Mouse (Mus musculus) lung, embryonic 14.5 days (tissue): ENCODE measurements around the gene Prkce. TPM values are rescaled to one million over a fixed set of nuclear protein-coding genes. Genes with fewer than 3 reads are reported as not detected.
A peak's percentile ranks its signal among the peaks of the same experiment; 100 is the strongest.

Experiments
- ATAC-seq: fragments of 200-750 bp; cut with Nextera tagmentation; 2 replicates; pipeline ENCODE4 v1.8.0; 2017; ENCODE audit warnings: mild to moderate bottlenecking, moderate TSS enrichment, moderate library complexity; ENCODE audit not compliant: insufficient read depth
- DNase-seq: peaks from one replicate; pipeline ENCODE4 v3.0.0-alpha.2; 2015
- H3K27ac ChIP-seq: fragments of 300-500 bp; sonication (generic); 2 replicates; pipeline ENCODE4 v1.5.1; 2014; ENCODE audit warnings: low read depth, mild to moderate bottlenecking, moderate library complexity
- H3K27me3 ChIP-seq: fragments of 300-500 bp; sonication (generic); 2 replicates; pipeline ENCODE4 v1.6.1; 2014; ENCODE audit warnings: low read length, control low read depth; ENCODE audit not compliant: insufficient read depth
- H3K36me3 ChIP-seq: fragments of 300-500 bp; sonication (generic); 2 replicates; pipeline ENCODE4 v1.6.1; 2014; ENCODE audit warnings: control low read depth; ENCODE audit not compliant: insufficient read depth
- H3K4me1 ChIP-seq: fragments of 300-500 bp; sonication (generic); 2 replicates; pipeline ENCODE4 v1.6.1; 2014; ENCODE audit warnings: antibody characterized with exemption, control low read depth; ENCODE audit not compliant: insufficient read depth
- H3K4me2 ChIP-seq: fragments of 300-500 bp; sonication (generic); 2 replicates; pipeline ENCODE4 v1.6.1; 2014; ENCODE audit warnings: mild to moderate bottlenecking
- H3K4me3 ChIP-seq: fragments of 300-500 bp; sonication (generic); 2 replicates; pipeline ENCODE4 v1.5.1; 2014; ENCODE audit warnings: low read depth, low read length
- H3K9ac ChIP-seq: fragments of 300-500 bp; sonication (generic); 2 replicates; pipeline ENCODE4 v1.6.1; 2014
- H3K9me3 ChIP-seq: fragments of 300-500 bp; sonication (generic); 2 replicates; pipeline ENCODE4 v1.6.1; 2016; ENCODE audit warnings: low read depth, low read length, control low read depth
- CTCF ChIP-seq: IDR thresholded peaks from 2 replicates; pipeline ENCODE4 v1.5.1; 2016; ENCODE audit warnings: antibody characterized with exemption, low read depth
- WGBS: fragments of 180-500 bp; shearing (Covaris S2); extraction: QIAGEN DNeasy Blood & Tissue Kit; methylation state at CpG from one replicate; pipeline ENCODE4 v1.1.7; 2014; 5-methylcytosine and 5-hydroxymethylcytosine counted together
- polyA plus RNA-seq: library from polyadenylated mRNA; unstranded; fragments of >200 nt; fragmentation: Nextera tagmentation; extraction: Ambion mirVana; gene quantifications from 2 replicates; pipeline ENCODE4 v1.2.1, GENCODE M21; 2014

Gene Prkce
- polyA plus RNA-seq, 1 experiment from 2014 or later, result 10.1 TPM

DNA sequence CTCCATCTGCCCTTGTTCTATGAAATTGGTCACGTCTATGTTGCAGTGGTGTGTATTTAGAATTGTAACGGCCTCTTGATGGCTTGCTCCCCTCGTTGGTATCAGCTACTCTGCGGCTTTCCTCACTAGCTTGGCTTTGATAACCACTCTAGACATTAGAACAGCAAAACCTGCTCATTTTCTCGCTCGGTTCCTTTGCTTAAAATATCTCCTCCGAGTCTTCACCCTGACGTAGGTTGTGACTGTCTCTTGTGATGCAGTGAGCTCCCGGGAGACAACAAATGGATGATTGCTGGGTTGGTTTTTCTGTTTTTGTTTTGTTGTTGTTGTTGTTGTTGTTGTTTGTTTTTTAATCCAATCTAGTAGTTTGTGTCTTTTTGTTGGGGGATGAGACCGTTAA lies 361.4 kb downstream of the Prkce start:
- Histone ChIP-seq H3K27ac (no peak overlapping the region), H3K4me2 (no peak overlapping the region), H3K9me3 (no peaks in the 10 kb centered on the region), H3K4me3 (no peak overlapping the region), H3K4me1 (no peaks in the 10 kb centered on the region), H3K36me3 (no peaks in the 10 kb centered on the region), H3K9ac (no peak overlapping the region), H3K27me3 (no peaks in the 10 kb centered on the region)
- DNase-seq (no peak), ATAC-seq (no peak)
- WGBS, result 71% methylated on average over 10 of the region's 10 CpGs
- TF ChIP-seq CTCF, result no peak

DNA sequence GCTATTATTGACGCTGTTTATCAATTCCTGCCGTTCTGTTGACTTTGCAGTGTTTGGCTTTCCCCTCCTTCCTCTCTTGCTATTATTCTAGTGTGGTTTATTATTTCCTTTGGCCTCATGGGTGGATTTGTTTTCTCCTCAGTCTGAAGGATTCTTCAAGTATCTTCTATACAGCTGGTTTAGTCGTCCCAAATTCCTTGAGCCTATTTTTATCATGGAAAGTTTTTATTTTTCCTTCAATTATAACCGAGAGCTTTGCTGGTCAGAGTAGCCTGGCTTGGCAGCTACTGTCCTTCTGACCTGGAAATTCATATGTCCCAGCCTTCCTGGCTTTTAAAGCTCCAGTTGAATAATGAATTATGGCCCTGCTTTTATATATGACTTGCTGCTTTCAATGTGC lies 361.8 kb downstream of the Prkce start:
- Histone ChIP-seq H3K4me2 (no peak overlapping the region), H3K4me1 (no peaks in the 10 kb centered on the region), H3K27ac (no peak overlapping the region), H3K4me3 (no peak overlapping the region), H3K36me3 (no peaks in the 10 kb centered on the region), H3K27me3 (no peaks in the 10 kb centered on the region), H3K9ac (no peak overlapping the region), H3K9me3 (no peaks in the 10 kb centered on the region)
- 35% methylated on average over 4 of the region's 4 CpGs for WGBS
- ATAC-seq, result no peak
- TF ChIP-seq CTCF, result no peak
- peak; percentile 34 for DNase-seq

DNA sequence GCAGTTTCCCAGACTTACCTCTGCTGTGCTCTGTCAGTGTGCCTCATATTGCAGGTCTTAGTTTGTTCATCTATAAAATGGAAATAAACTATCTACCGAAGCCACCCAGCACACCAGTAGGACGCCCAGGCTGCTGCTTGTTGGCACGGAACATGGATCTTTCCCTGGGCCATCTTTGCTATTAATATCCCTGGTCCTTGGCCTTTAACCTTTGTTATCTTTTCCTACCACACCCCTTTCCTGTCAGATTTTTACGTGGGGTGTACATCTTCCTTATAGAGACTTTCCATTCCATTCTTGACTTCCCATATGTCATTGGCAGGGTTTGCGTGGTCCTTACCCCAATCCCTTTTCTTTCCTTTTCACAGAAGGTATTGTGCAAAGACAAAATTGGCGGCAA lies 363.6 kb downstream of the Prkce start:
- no peak for TF ChIP-seq CTCF
- Histone ChIP-seq H3K27ac (no peak overlapping the region), H3K4me3 (no peak overlapping the region), H3K36me3 (no peaks in the 10 kb centered on the region), H3K4me1 (no peaks in the 10 kb centered on the region), H3K4me2 (no peak overlapping the region), H3K27me3 (no peaks in the 10 kb centered on the region), H3K9me3 (no peaks in the 10 kb centered on the region), H3K9ac (no peak overlapping the region)
- 68% methylated on average over 6 of the region's 6 CpGs for WGBS
- DNase-seq (no peak), ATAC-seq (no peak)

DNA sequence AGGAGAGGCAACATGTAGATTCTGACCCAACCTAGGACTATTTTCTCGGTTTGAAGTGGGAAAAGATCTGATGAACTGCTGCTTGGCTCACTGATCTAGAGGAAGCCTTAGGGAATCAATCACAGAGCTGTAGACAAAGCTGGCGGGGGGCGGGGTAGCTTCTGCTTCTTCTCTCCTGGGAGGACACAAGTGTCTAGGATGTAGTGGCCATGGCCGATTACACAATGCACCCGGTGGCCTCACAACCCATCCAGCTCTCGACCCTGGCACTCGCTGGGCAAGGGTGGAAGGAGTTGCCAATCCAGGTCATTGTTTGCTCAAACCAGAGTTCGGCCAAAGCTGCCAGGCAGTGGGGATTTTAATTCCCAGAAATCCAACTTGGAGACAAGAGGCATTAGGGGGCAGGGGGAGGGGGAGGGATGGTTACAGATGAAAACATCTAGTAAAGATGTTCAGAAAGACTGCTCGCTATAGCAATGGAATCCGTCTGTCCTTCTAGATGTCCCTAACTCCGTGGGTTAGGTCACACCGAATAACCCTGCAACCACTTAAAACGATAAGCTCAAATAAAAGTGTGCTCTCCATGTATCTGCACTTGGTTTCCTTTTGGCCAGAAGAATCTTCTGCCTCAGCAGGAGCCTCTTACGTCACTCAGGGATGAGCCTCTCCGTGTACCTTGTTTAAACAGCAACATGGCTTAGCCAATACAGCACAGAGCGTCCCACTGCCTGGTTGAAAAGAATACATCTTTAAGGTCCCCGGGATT lies 365.4 kb downstream of the Prkce start:
- H3K4me3 ChIP-seq, result no peak overlapping the region
- DNase-seq, result no peak
- no peak for TF ChIP-seq CTCF
- H3K27ac ChIP-seq, result no peak overlapping the region
- H3K9me3 ChIP-seq, result no peaks in the 10 kb centered on the region
- no peaks in the 10 kb centered on the region for H3K27me3 ChIP-seq
- ATAC-seq, result no peak
- no peak overlapping the region for H3K9ac ChIP-seq
- no peaks in the 10 kb centered on the region for H3K4me1 ChIP-seq
- 54% methylated on average over 17 of the region's 17 CpGs for WGBS
- H3K36me3 ChIP-seq, result no peaks in the 10 kb centered on the region
- no peak overlapping the region for H3K4me2 ChIP-seq

- H3K9ac ChIP-seq, result no peak overlapping the region
- H3K4me2 ChIP-seq, result no peak overlapping the region
- 70% methylated on average over 11 of the region's 11 CpGs for WGBS
- H3K9me3 ChIP-seq, result no peaks in the 10 kb centered on the region
- DNase-seq (no peak), ATAC-seq (no peak)
- H3K36me3 ChIP-seq, result no peaks in the 10 kb centered on the region
- H3K27ac ChIP-seq, result no peak overlapping the region
- TF ChIP-seq CTCF, result no peak
- H3K4me3 ChIP-seq, result no peak overlapping the region
- H3K4me1 ChIP-seq, result no peaks in the 10 kb centered on the region
- H3K27me3 ChIP-seq, result no peaks in the 10 kb centered on the region
These were observed 365.9 kb downstream of the Prkce start for GRCm38 (mm10) chr17:86533549-86533851.

- Histone ChIP-seq H3K27me3 (no peaks in the 10 kb centered on the region), H3K9ac (no peak overlapping the region), H3K4me3 (no peak overlapping the region), H3K27ac (no peak overlapping the region), H3K9me3 (no peaks in the 10 kb centered on the region), H3K4me2 (no peak overlapping the region), H3K4me1 (no peaks in the 10 kb centered on the region), H3K36me3 (no peaks in the 10 kb centered on the region)
- no peak for TF ChIP-seq CTCF
- 76% methylated on average over 10 of the region's 10 CpGs for WGBS
- ATAC-seq, result peak; percentile 7; the same call in 1 of the 2 replicates
- no peak for DNase-seq
These were observed 367.5 kb downstream of the Prkce start for GRCm38 (mm10) chr17:86535096-86535495.

- 6% methylated on average over 22 of the region's 22 CpGs for WGBS
- peak; percentile 68 for ATAC-seq
- DNase-seq, result peak; percentile 98
- Histone ChIP-seq H3K4me2 (peak overlapping the region; percentile 60), H3K4me1 (no peaks in the 10 kb centered on the region), H3K27me3 (no peaks in the 10 kb centered on the region), H3K9ac (peak overlapping the region; percentile 13), H3K9me3 (no peaks in the 10 kb centered on the region), H3K36me3 (no peaks in the 10 kb centered on the region), H3K27ac (peak overlapping the region; percentile 56; the same call in 1 of the 2 replicates), H3K4me3 (peak overlapping the region; percentile 21)
- TF ChIP-seq CTCF, result peak; percentile 97
These were observed 368.5 kb downstream of the Prkce start for GRCm38 (mm10) chr17:86535827-86536656.
